Mouse (Mus musculus): Measurements from ENCODE around the gene Ap1m1.
A peak's percentile ranks its signal among the peaks of the same experiment; 100 is the strongest.

Gene Ap1m1

DNA sequence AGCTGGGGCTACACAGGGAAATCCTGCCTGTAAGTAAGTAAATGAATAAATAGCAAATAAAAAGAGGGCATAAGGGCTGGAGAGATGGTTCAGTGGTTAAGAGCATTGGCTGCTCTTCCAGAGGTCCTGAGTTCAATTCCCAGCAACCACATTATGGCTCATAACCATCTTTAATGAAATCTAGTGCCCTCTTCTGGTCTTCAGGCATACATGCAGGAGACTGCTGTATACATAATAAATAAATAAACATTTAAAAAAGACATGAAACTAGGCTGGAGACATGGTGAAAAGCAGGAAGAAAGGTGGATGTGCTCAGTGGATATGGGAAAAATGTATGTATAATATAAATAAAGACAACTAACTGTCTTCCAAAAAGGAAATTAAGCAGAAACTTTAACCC is 53.5 kb downstream of the Ap1m1 start:
- no peak for ATAC-seq (ENCODE audit: low TSS enrichment)

DNA sequence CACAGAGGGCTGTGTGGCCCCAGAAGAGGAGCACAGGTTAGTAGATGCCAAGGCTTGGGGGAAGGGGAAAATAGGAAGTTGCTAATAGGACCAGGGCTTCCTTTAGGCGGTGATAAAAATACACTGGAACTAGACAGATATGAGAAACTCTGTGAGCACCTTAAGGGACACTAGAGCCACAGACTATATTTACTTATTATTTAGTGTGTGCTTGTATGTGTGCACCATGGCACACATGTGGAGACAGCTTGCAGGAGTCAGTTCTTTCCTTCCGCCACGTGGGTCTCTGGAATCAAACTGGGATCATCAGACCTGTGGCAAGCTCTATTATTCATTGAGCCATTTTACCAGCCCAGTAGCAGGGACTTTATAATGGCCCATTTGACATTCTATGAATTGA is 55.3 kb downstream of the Ap1m1 start:
- no peak for ATAC-seq (ENCODE audit: low TSS enrichment)

DNA sequence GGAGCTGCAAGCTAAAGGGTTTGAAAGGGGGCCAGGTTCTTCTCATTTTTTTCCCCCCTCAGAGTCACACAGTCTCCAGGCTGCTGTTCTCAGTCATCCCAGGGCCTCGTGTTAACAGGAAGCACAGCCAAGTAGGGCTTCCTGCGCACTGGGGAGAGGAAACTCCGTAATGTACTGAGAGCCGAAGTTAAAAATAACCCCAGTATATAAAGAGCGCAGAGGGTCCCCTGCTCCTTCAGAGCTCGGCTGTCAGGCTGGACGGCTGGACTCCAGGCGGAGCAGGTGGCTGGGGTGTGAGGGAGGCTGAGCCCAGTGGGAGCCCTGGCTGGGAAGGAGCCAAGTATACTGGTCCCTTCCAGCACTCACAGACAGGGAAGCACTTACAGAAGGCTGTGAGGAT is 55.9 kb downstream of the Ap1m1 start:
- peak; percentile 90 for ATAC-seq (ENCODE audit: low TSS enrichment)

DNA sequence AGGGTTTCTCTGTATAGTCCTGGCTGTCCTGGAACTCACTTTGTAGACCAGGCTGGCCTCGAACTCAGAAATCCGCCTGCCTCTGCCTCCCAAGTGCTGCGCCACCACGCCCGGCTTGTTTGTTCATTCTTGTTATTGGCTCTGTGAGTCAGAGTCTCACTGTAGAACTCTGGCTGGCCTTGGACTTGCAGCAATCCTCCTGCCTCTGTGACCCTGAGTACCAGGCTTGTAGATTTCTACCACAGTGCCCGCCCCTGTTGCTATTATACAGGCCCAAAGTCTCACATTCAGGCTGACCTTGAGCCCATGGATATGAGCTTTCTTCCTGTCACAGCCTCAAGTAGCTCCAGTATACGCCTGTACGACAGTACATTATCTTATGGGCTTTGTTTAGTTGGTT is 56.7 kb downstream of the Ap1m1 start:
- ATAC-seq (ENCODE audit: low TSS enrichment) = no peak

GRCm38 (mm10) chr8:72298928-72299327 is 59.1 kb downstream of the Ap1m1 start:
- no peak for ATAC-seq (ENCODE audit: low TSS enrichment)

DNA sequence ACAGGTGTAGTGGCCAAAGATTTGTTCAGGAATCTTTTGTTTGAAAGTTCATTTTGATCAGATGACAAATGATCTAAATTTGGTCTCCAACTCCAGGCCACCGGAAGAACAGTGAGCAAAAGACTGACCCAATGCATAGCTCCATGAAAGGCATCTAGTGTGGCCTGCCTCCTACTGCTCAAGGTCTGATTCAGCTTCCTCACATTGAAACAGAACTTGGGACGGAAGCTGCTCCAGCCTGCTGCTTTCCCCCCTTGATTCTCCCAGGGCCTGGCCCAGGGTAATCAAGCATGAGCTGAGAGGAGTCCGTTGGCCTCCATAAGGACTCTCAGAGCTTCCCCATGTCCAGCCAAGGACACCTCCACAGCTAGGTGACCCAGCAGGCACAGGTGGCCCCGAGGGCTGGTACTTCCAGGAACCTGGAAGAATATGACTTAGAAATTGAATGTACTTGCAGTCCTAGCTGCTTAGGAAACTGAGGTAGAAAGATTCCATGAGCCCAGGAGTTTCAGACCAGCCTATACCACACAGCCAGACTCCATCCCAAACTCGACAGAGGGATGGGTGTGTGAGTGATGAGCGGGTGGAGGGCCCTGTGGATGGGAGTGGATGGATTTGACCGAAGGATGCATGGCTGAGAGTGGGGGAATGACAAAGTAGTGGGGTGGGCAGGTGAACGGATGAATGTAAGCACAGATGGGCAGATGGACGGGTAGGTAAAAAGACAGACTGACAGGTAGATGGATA is 61.0 kb downstream of the Ap1m1 start:
- ATAC-seq (ENCODE audit: low TSS enrichment) = no peak

DNA sequence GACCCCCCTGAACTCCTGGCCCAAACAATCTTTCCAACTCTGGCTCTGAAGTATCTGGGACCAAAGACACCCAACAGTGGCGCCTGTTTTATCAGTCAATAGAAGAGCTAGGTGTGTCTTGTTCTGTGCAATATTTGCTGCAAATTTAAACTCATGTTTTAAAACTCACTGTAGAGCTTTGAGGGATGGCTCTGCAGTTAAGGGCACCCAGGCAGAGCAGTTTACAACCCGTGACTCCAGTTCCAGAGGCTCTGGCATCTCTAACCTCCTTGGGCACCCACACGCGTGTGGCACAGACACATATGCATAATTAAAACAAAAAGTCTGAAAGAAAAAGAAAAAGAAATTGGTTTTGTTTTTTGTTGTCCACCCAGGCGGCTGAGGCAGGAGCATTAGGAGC is 61.7 kb downstream of the Ap1m1 start:
- ATAC-seq (ENCODE audit: low TSS enrichment) = no peak

GRCm38 (mm10) chr8:72302986-72303612 is 63.3 kb downstream of the Ap1m1 start:
- peak; percentile 62; the same call in 1 of the 2 replicates for ATAC-seq (ENCODE audit: low TSS enrichment)

- peak; percentile 86 for ATAC-seq (ENCODE audit: low TSS enrichment)
Observed at GRCm38 (mm10) chr8:72303633-72304032, 63.8 kb downstream of the Ap1m1 start.

GRCm38 (mm10) chr8:72305210-72305905 is 65.5 kb downstream of the Ap1m1 start, which contains the start of gene Gm10282:
Gene Gm10282, minus strand, starts transcription at chr8:72305260.
- no peak for ATAC-seq (ENCODE audit: low TSS enrichment)

DNA sequence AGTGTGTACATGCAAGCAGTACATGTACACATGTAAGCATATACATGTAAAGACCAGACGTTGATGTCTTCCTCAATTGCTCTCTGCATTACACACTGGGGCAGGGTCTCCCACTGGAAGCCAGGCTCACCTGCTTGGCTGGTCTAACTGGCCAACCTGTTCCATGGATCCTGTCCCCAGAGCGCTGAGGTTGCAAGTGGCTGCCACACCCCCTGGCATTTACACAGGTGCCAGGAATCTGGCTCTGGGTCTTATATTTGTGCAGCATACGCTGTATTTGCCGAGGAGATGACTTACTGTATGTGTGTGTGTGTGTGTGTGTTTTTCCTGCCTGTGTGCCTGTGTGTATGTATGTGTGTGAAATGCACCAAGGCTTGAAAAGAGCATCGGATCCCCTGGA is 67.1 kb downstream of the Ap1m1 start:
- no peak for ATAC-seq (ENCODE audit: low TSS enrichment)

Data from frontal cortex, adult (tissue).